Mouse (Mus musculus): ENCODE data around the gene Cobl.

The Cobl gene

DNA sequence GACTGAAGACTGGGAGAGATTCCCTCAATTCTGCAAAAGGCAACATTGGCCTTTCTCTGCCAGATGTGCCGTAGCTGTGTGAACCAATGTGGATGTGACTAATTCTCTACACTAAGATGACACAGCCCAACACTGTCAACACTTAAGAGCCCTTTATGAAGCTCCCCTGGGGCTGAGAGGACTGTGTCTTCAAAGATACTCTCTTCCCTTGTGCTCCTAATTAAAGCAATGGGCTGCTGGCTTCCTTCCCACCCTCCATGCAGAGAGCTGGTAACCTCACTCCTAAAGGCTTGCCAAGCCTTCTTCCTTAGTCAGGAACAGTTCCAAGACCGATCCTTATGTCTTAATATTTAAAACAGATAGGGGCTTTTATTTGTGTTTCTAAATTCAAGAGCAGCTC lies 79.9 kb downstream of the Cobl start:
- peak; percentile 24 for DNase-seq (ENCODE audit: low read depth, low spot score)

DNA sequence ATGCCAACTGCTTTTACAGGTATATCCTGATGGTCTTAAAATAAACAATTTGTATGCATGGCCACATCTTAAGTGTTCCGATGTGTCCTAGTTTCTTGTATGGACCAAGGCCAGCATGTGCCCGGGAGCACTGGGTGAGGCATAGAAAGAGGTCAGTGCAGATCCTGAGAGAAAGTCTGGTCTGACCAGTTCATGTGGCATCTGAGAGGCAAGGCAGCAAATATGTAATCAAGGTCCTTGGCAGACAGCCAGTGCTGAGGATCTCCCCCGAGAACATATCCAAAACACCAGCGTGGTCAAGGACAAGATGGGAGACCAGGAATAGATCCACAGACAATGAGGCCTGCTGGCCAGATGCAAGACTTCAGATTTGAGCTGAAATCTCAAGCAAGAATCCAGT lies 81.8 kb downstream of the Cobl start:
- DNase-seq (ENCODE audit: low read depth, low spot score): no peak

- DNase-seq (ENCODE audit: low read depth, low spot score): no peak
These were observed 83.7 kb downstream of the Cobl start for GRCm38 (mm10) chr11:12381096-12381495.

DNA sequence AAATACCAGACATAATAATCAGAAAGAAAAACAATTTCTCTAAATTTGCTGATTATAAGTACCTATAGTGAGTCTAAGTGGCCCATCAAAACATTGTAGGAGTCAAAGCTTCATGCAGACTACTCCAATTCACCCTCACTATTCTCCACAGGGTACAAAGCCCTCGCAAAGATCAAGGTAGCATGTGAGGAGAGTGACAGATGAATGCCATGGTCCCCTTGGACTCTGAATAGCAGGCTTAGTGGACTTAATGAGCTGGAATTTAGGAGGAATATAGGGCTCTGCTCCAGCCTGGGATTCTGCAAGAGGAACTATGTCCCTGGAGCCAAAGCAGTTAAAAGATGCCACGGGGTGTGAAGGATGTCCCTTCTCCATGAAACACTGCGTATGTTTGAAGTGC lies 88.1 kb downstream of the Cobl start:
- no peak for DNase-seq (ENCODE audit: low read depth, low spot score)

DNA sequence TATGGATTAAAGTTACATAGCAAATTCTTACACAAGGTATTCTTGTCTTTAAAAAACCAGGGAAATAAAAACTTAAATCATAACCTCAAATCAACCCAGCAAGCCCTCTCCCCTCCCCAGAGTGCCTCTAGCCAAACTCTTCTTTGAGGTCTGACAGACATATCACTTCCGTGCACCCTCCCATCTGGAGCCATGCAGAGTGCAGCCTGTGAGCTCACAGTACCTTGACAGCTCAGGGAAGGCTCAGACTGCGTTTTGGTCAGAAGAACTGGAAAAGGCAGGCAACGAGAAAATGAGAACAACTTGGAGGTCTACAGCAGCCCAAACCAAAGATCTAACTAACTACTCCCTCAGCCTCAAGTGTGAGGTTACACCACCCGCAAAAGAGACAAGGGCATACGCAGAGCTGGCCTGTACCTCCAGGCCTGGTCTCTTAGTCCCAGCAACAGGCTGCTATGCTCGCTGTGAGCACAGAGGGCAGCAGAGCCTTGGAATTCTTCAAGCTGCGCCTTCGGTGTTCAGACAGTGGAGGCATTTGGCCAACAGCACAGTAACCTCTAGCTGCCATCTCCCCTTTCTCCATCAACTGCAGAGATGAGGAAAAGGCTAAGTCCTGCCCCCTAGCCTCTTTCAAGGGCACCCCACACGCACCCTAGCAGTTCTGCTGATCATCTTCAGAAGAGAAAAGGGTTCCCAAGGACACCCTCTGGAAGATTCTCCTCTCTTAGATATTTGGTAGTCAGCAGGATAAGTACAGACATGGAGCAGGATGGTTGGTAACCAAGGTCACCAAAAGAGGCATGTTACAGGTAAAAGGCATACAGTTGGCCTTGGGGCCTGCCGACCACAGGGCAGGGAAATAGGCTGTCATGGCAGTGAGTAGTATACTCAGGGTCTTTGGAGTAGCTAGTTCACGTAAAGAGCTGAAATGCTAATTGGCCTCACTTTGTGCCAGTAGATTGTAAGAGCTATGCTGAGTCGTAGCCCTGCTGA lies 91.4 kb downstream of the Cobl start:
- peak; percentile 39 for DNase-seq (ENCODE audit: low read depth, low spot score)

DNA sequence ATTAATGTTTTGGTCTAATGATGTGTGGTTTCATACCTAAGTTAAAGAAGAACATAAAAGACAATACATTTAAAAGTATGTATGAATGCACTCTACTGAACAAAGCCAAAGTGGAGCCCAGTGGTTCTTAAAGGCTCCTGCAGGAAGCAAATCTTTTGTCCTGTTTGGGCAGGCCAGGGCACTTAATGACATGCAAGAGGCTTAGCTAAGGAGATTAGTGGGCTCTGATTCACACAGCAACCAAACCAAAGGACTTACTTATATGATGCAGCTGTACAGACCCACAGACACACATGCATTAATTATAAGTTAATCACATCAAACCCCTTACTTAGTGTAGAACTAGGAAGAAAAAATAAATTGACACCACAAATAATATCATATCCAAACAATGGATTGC lies 93.8 kb downstream of the Cobl start:
- no peak for DNase-seq (ENCODE audit: low read depth, low spot score)

GRCm38 (mm10) chr11:12367426-12368178 lies 97.2 kb downstream of the Cobl start:
- no peak for DNase-seq (ENCODE audit: low read depth, low spot score)

DNA sequence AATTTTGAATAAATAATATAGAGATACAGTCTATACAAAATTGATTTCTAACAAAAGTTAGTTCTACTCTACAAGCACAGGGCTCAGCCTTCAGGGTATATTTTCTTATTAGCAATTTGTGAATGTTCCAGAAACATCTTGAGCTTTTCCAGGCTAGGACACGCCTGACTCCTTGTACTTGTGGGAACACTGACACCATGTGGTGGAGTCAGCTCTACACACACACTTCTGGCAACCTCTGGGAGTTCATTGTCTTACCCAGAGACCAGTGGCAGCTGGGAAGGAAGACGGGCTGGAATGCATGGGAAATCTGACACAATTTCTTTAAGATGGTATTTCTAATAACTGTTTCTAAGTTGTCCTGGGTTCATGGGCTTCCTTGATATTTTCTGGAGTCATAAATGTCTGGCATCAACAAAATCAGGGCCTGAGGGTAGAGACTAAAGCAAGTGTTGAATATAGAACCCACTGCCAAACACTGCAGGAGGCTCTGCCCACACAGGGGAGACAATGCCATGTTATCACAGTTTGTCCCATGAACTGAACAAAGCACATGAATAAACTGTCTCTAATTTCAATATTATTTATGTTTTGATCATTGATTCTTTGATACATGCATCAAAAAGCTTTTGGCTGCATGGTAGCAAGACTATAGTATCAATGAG lies 105.3 kb downstream of the Cobl start:
- peak; percentile 52 for DNase-seq (ENCODE audit: low read depth, low spot score)

DNA sequence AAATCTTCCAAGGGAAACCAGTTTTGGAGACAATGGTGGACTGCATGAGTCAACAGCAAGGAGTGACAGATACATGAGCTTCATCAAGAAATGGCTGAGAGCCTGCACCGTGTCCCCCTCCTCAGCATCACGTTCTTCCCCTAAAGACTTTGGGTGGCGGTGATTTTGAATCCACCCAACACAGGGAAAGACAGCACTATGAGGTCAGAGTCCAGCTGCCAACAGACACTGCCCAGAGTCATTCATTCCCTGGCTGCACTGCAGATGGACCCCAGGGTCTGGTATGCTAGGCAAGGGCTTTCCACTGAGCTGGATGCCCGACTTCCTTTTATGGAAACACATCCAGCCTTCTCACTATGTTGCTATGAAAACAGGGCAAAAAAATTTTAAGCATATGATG lies 106.2 kb downstream of the Cobl start:
- DNase-seq (ENCODE audit: low read depth, low spot score): no peak

GRCm38 (mm10) chr11:12355681-12356080 lies 109.1 kb downstream of the Cobl start:
- no peak for DNase-seq (ENCODE audit: low read depth, low spot score)

DNA sequence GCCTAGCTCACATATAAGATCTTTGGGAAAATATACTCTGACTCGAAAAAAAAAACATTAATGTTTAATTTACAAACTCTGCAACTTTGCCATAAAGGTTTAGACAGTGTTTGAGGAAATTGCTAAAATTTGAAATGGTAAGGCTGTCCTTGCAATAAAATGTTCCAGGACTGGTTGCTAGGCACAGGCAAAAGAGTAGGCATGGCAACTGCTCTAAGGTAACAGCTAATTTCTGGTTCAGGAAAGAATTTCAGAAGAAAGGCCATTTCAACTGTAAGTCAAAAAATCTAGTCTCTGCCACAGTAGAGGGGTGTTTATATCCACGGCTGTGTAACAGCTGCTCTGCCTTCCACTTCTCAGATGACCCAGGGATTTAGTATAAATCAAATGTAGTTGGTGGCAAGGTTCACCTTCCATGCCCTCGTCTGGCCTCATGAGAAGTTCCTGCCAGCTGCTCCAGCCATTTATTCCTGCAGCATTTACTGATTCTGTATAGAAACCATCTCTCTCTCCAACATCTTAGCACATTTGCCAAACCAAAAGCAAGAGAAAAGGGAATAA lies 113.7 kb downstream of the Cobl start:
- no peak for DNase-seq (ENCODE audit: low read depth, low spot score)

DNA sequence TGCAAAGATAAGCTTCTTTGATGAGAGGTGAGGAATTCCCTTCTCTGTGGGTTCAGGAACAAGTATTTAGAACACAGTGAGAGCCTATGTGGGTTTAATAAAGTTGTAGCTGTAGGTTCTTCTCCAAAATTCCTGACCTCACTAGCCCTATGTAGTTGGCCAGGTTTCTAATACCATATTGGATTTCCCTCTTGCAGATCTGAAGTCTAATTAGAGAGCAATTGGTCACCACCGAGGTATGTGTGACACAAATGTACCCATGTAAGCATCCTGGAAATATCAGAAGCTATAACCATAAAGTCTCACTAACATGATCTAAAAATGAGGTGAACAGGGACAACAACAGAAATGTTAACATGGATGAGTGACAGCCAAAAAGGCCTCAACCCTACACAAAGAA lies 114.7 kb downstream of the Cobl start:
- DNase-seq (ENCODE audit: low read depth, low spot score): no peak

DNA sequence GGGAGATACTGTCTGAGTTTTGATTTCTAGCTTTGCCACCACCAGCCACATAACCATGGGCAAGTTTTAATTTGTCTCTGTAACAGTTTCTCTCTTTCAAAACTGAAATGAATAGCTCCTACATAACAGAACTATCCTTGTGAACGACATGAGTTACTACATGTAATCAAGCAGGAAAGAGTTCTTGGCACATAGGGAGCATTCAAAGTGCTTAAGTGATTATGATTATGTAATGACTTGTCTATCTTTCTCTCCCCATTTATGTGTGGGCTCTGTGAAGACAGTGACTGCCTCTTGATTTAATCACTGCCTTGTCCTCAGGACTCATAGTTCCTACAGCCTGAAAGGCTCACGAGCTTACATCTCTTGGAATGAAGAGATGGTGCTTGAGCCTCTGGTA lies 118.3 kb downstream of the Cobl start:
- no peak for DNase-seq (ENCODE audit: low read depth, low spot score)

DNA sequence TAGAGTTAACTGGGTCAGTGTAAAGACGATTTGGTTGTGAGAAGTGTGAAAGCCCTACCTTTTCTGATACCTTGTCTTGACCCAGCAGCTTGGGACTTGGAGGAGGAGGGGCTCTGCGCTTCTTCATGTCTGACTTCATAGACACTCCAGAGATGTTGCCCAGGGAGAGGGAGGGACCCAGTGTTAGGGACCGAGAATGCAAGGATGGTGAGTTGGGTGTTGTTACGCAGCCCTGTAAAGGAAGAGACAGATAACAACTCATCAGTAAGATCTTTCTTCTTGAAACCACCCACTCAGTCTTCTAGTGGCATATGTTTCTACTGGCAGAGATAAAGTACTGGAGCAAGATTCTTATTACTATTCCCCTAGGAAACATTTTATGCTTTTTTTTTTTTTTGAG lies 121.1 kb downstream of the Cobl start:
- DNase-seq (ENCODE audit: low read depth, low spot score): no peak

GRCm38 (mm10) chr11:12340697-12341096 lies 124.1 kb downstream of the Cobl start:
- DNase-seq (ENCODE audit: low read depth, low spot score): no peak

DNA sequence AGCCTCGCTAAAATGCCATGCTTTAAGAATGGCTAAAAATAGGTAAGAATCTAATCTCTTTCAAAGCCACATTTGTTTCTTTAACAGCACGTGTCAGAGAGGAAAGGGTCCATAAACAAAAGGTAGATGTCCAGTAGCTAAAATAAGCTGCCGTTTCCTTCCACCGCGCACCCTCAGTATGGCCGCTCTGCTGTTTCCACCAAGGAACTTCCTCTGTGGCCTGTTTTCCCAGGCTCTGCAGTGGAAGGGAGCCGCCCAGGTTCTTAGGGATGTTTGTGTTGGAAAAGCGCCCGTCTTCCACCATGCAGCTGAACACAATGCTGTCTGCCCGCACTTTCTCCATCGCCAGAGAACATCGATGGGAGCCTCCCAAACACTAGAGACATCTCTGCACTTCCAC lies 128.6 kb downstream of the Cobl start:
- no peak for DNase-seq (ENCODE audit: low read depth, low spot score)

- DNase-seq (ENCODE audit: low read depth, low spot score): no peak
These were observed 132.8 kb downstream of the Cobl start for GRCm38 (mm10) chr11:12331997-12332396.

- no peak for DNase-seq (ENCODE audit: low read depth, low spot score)
These were observed 143.3 kb downstream of the Cobl start for GRCm38 (mm10) chr11:12321445-12321844.

GRCm38 (mm10) chr11:12319318-12319717 lies 145.4 kb downstream of the Cobl start:
- no peak for DNase-seq (ENCODE audit: low read depth, low spot score)

GRCm38 (mm10) chr11:12315670-12316069 lies 149.1 kb downstream of the Cobl start:
- no peak for DNase-seq (ENCODE audit: low read depth, low spot score)

DNA sequence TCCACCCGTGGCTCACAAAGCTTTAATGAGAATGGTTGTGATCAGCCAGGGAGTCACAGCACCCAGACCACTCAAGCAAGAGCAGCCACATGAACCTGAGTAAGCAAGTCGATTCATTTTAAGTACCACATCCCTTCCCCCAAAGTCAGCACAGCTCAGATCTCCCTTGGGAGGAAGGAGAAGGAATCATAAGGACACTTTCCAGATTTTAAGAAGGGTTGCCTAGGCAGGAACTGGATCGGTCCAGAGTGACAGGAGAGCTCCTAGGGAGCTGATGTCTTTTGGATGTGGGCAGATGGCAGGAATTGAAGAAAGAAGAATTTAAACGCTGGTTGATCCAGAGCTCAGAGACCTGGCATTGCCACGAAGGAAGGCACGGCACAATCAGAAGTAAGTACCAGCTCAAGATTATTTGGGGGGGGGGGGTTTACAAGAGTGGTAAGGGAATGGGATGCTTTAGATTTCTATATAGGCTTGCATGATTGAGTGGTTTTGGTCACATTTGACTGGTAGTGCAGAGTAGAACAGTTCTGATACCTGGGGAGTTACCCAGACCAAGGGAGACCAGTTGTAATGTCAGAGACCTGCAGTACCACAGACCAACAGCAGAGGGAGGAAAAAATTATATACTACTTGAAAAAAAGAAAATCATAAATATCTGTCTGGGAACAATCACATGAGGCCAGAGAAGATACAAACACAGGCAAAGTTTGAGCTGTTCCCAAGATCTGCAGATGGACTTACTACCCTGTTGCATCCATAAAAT lies 150.3 kb downstream of the Cobl start:
- DNase-seq (ENCODE audit: low read depth, low spot score): no peak
